Mouse (Mus musculus): ENCODE measurements around the gene Sestd1.

DNA sequence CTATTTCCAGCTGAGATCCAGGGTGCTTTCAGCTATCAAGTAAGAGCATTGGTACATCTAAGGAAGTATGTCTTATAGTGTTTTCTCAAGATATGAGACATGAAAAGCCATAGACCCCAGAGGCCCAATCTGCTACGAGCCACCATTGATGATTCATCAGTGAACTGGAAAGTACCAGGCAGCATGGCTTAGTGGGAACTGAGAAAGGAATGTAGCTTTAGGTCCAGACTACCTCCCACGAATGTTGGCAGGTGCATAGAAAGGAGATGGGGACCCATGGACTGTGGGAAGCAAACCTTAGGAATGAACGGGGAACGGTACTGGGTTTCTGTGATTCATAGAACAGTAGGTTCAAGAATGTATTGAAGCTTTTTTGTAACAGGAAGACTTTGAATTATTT lies 114.0 kb downstream of the Sestd1 start:
- TF ChIP-seq CTCF (IDR thresholded peaks at IDR 0.05; ENCODE audit: insufficient read depth, low read depth, low read length) (no peak), POLR2A (IDR thresholded peaks at IDR 0.05; ENCODE audit: insufficient read depth, low read depth, low read length) (no peak)

Data from olfactory bulb, adult 2 months (tissue).